Mouse (Mus musculus) embryonic facial prominence, embryonic 14.5 days (tissue): Measurements from ENCODE around the gene Kcnmb1. TPM values are rescaled to one million over a fixed set of nuclear protein-coding genes. Genes with fewer than 3 reads are reported as not detected.

Experiments
- ATAC-seq: fragments of 200-750 bp; cut with Nextera tagmentation; 2 replicates; pipeline ENCODE4 v1.8.0; 2017; ENCODE audit warnings: low read depth, moderate number of reproducible peaks, moderate TSS enrichment
- DNase-seq: peaks from one replicate; pipeline ENCODE4 v3.0.0-alpha.2; 2015; ENCODE audit warnings: low spot score
- H3K27ac ChIP-seq: fragments of 300-500 bp; sonication (generic); replicated peaks from 2 replicates; pipeline ENCODE4 v1.5.1; 2014; ENCODE audit warnings: low read depth, mild to moderate bottlenecking, low read length, moderate library complexity
- H3K27me3 ChIP-seq: fragments of 300-500 bp; sonication (generic); replicated peaks from 2 replicates; pipeline ENCODE4 v1.6.1; 2014; ENCODE audit warnings: low read length; ENCODE audit not compliant: control insufficient read depth, insufficient read depth
- H3K36me3 ChIP-seq: fragments of 300-500 bp; sonication (generic); 2 replicates; pipeline ENCODE4 v1.6.1; 2014; ENCODE audit warnings: low read length, mixed read lengths; ENCODE audit not compliant: control insufficient read depth, insufficient read depth
- H3K4me1 ChIP-seq: fragments of 300-500 bp; sonication (generic); 2 replicates; pipeline ENCODE4 v1.6.1; 2014; ENCODE audit warnings: antibody characterized with exemption, low read length; ENCODE audit not compliant: control insufficient read depth, insufficient read depth
- H3K4me2 ChIP-seq: fragments of 300-500 bp; sonication (generic); 2 replicates; pipeline ENCODE4 v1.6.1; 2014; ENCODE audit warnings: low read depth, mild to moderate bottlenecking, low read length, moderate library complexity, mixed read lengths
- H3K4me3 ChIP-seq: fragments of 300-500 bp; sonication (generic); 2 replicates; pipeline ENCODE4 v1.5.1; 2014; ENCODE audit warnings: low read depth, mild to moderate bottlenecking, low read length
- H3K9ac ChIP-seq: fragments of 300-500 bp; sonication (generic); 2 replicates; pipeline ENCODE4 v1.6.1; 2014; ENCODE audit warnings: low read depth, mild to moderate bottlenecking, low read length, moderate library complexity, mixed read lengths
- H3K9me3 ChIP-seq: fragments of 300-500 bp; sonication (generic); 2 replicates; pipeline ENCODE4 v1.6.1; 2016; ENCODE audit warnings: low read length; ENCODE audit not compliant: control insufficient read depth
- WGBS: fragments of 180-500 bp; shearing (Covaris S2); extraction: QIAGEN DNeasy Blood & Tissue Kit; methylation state at CpG from one replicate; pipeline ENCODE4 v1.1.7; 2014; 5-methylcytosine and 5-hydroxymethylcytosine counted together
- polyA plus RNA-seq: library from polyadenylated mRNA; unstranded; fragments of >200 nt; fragmentation: Nextera tagmentation; extraction: Ambion mirVana; gene quantifications from 2 replicates; pipeline ENCODE4 v1.2.1, GENCODE M21; 2014

Gene Kcnmb1
- polyA plus RNA-seq, 1 experiment from 2014 or later, result 0.22 TPM

DNA sequence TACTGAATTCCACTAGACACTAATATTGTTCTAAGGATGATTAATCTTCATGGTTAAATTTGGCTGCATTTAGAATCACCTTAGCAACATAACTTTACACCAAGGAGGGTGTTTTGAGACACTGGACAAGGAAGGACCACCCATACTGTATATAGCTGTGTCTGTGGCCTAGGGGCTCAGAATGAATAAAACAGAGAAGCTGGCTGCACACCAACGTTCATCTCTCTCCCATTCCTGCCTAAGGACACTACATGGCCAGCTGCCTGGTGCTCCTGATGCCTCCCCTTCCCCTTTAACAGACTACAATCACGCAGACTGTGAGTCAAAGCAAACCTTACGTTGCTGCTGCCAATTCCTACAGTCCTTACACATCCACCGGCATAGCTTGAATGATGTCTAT, 6.8 kb upstream of the Kcnmb1 start:
- no peak for ATAC-seq
- H3K4me2 ChIP-seq, result no peak overlapping the region
- no peak overlapping the region for H3K27ac ChIP-seq
- H3K4me1 ChIP-seq, result no peaks in the 10 kb centered on the region
- no peak for DNase-seq
- H3K4me3 ChIP-seq, result no peak overlapping the region
- H3K36me3 ChIP-seq, result no peaks in the 10 kb centered on the region
- 69% methylated on average over 4 of the region's 4 CpGs for WGBS
- no peaks in the 10 kb centered on the region for H3K9me3 ChIP-seq
- no peak overlapping the region for H3K9ac ChIP-seq
- H3K27me3 ChIP-seq, result no peaks in the 10 kb centered on the region

DNA sequence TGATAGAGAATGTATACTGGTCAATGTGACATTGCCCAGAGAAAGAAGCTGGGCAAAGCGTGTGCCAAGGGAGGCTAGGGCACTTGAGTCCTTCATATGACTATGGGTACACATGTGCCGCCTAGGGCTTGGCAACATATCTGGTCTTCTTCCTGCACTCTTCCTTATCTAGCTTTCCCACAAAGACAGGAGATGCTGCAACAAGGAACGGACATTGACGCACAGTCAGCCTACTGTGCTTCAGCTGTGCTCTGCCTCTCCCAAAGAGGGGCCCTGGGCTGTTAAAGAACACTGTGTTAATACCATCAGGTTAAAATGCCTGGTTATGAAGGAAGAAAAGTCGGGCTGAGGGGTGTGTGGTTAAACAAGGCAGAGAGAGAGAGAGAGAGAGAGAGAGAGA, 6.2 kb upstream of the Kcnmb1 start:
- no peaks in the 10 kb centered on the region for H3K4me1 ChIP-seq
- no peak for ATAC-seq
- no peaks in the 10 kb centered on the region for H3K36me3 ChIP-seq
- H3K27me3 ChIP-seq, result no peaks in the 10 kb centered on the region
- no peak overlapping the region for H3K4me3 ChIP-seq
- no peak overlapping the region for H3K4me2 ChIP-seq
- no peak for DNase-seq
- no peak overlapping the region for H3K9ac ChIP-seq
- 81% methylated on average over 5 of the region's 5 CpGs for WGBS
- H3K27ac ChIP-seq, result no peak overlapping the region
- no peaks in the 10 kb centered on the region for H3K9me3 ChIP-seq

DNA sequence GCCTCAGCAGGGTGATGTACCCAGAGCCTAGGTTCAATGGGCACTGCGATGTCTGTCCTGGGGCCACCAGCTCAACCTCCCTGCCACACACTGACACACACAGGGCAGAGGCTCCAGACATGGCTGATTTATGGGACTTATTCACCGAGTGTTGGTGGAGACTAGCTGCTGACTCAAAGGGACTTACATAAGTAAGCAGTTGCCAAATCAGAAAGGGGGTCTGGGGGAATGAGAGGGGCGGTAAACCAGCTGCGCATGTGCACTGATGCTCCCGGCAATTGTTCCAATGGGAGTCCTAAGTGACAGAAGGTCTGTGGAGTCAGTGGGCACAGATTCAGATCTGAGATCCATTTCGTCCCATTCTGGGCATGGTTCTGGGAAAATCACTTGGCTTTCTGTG, 5.2 kb upstream of the Kcnmb1 start:
- DNase-seq, result no peak
- no peaks in the 10 kb centered on the region for H3K9me3 ChIP-seq
- no peaks in the 10 kb centered on the region for H3K27me3 ChIP-seq
- no peaks in the 10 kb centered on the region for H3K36me3 ChIP-seq
- H3K27ac ChIP-seq, result no peak overlapping the region
- WGBS, result 88% methylated on average over 6 of the region's 6 CpGs
- ATAC-seq, result no peak
- H3K4me1 ChIP-seq, result no peaks in the 10 kb centered on the region
- no peak overlapping the region for H3K4me2 ChIP-seq
- no peak overlapping the region for H3K4me3 ChIP-seq
- no peak overlapping the region for H3K9ac ChIP-seq

DNA sequence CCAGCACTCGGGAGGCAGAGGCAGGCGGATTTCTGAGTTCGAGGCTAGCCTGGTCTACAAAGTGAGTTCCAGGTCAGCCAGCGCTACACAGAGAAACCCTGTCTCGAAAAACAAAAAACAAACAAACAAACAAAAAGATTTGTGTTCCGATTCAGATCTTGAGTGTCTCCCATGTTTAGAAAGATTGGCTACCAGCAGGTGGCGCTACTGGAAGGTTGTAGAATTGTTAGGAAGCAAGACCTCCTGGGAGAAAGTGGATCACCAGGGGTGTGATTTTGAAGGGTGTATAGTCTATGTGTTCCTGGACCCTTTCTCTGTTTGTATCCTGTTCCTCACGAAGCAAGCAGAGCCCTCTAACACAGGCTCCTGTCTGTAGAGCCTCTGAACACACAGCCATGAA, 4.1 kb upstream of the Kcnmb1 start:
- H3K27ac ChIP-seq, result no peak overlapping the region
- H3K4me2 ChIP-seq, result no peak overlapping the region
- 85% methylated on average over 8 of the region's 8 CpGs for WGBS
- H3K4me1 ChIP-seq, result no peaks in the 10 kb centered on the region
- DNase-seq, result no peak
- no peaks in the 10 kb centered on the region for H3K27me3 ChIP-seq
- H3K36me3 ChIP-seq, result no peaks in the 10 kb centered on the region
- H3K9ac ChIP-seq, result no peak overlapping the region
- no peak for ATAC-seq
- no peak overlapping the region for H3K4me3 ChIP-seq
- H3K9me3 ChIP-seq, result no peaks in the 10 kb centered on the region

DNA sequence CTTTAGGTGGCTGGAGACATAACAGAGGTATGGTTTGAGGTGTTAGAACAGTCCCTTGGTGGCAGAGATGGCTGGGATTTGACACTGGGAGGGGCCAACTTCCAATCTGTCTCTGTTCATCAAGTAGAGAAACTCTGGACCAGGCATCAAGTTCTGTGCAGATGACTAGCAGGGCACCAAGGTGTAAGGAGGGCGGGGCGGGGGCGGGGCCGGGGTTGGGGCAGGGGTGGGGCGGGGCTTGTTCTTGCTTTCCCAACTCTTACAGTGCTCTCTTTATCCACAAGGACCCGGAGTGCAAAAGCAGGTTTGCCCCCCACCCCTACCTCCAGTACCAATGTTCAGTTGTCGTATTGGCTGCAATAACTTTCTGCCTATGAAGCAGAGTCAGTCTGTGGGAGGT, 635 bp upstream of the Kcnmb1 start:
- H3K9me3 ChIP-seq, result no peaks in the 10 kb centered on the region
- H3K9ac ChIP-seq, result no peak overlapping the region
- ATAC-seq (no peak), DNase-seq (no peak)
- no peaks in the 10 kb centered on the region for H3K27me3 ChIP-seq
- H3K4me1 ChIP-seq, result no peaks in the 10 kb centered on the region
- 39% methylated on average over 7 of the region's 7 CpGs for WGBS
- H3K36me3 ChIP-seq, result no peaks in the 10 kb centered on the region
- no peak overlapping the region for H3K4me3 ChIP-seq
- H3K27ac ChIP-seq, result no peak overlapping the region
- H3K4me2 ChIP-seq, result no peak overlapping the region

DNA sequence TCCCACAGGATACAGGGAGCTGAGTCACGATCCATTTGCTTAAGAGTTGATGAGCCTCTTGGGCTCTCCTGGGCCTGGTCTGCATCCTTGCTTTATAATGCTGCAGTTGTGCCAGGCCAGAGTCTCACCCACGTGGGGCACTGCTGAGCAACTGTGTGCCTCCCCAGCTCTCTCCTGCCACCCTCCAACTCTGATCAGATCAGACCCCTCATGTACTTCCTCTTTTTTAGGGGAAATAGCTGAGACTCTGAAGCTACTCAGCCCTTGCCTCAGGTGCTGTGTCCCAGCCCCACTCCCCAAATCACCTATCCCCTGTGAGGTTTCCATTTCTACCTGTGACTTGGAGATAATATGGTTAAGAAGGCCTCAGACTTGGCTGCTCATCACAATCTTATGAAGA, 2.6 kb downstream of the Kcnmb1 start:
- ATAC-seq, result no peak
- H3K9me3 ChIP-seq, result no peaks in the 10 kb centered on the region
- no peak for DNase-seq
- no peak overlapping the region for H3K4me2 ChIP-seq
- 55% methylated on average over 2 of the region's 2 CpGs for WGBS
- no peak overlapping the region for H3K4me3 ChIP-seq
- no peak overlapping the region for H3K27ac ChIP-seq
- no peak overlapping the region for H3K9ac ChIP-seq
- H3K36me3 ChIP-seq, result no peaks in the 10 kb centered on the region
- no peaks in the 10 kb centered on the region for H3K4me1 ChIP-seq
- H3K27me3 ChIP-seq, result no peaks in the 10 kb centered on the region

DNA sequence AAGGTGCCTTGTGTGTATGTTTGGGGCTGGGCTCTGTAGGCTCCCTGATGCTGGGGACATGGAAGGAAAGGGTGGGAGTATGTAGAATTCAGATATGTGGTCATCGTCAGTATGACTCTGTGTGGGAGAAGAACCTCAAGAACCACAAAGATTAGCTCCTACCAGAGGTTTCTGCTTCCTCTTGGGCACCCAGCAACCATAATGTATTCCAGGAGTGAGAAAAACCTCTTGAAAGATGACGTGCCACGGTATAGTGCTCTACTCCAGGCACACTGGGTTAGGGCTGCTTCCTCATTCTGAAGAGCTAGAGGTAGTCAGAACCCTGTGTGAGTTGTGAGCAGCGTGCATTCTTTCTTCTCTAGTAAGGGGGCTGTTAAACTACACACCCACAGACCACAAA, 4.9 kb downstream of the Kcnmb1 start:
- no peak overlapping the region for H3K4me3 ChIP-seq
- no peaks in the 10 kb centered on the region for H3K4me1 ChIP-seq
- H3K27ac ChIP-seq, result no peak overlapping the region
- 72% methylated on average over 4 of the region's 4 CpGs for WGBS
- no peaks in the 10 kb centered on the region for H3K9me3 ChIP-seq
- no peaks in the 10 kb centered on the region for H3K27me3 ChIP-seq
- no peak for ATAC-seq
- no peaks in the 10 kb centered on the region for H3K36me3 ChIP-seq
- no peak for DNase-seq
- H3K9ac ChIP-seq, result no peak overlapping the region
- no peak overlapping the region for H3K4me2 ChIP-seq

DNA sequence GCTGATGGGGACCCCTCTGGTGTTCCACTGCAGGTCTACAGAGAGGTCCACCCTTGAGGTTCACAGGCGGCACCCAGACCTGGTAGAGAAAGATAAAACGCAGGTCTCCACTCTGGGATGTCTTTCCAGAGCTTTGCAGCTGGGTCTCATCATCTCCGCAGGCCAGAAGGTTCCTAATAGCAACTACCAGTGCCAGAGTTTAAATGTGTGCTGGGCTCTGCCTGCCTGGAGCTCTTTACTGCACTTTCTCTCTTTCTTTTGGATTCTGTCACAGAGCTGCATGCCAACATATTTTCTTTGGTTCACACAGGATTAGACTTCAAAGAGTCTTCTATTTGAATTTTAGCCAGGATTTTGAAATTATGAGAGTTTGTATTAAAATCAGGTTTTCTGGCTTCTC, 6.4 kb downstream of the Kcnmb1 start:
- DNase-seq, result peak; percentile 60
- ATAC-seq, result no peak
- Histone ChIP-seq H3K4me3 (no peak overlapping the region), H3K36me3 (no peaks in the 10 kb centered on the region), H3K9ac (no peak overlapping the region), H3K9me3 (no peaks in the 10 kb centered on the region), H3K27me3 (no peaks in the 10 kb centered on the region), H3K4me2 (no peak overlapping the region), H3K4me1 (no peaks in the 10 kb centered on the region), H3K27ac (no peak overlapping the region)
- WGBS, result 60% methylated on average over 3 of the region's 3 CpGs

DNA sequence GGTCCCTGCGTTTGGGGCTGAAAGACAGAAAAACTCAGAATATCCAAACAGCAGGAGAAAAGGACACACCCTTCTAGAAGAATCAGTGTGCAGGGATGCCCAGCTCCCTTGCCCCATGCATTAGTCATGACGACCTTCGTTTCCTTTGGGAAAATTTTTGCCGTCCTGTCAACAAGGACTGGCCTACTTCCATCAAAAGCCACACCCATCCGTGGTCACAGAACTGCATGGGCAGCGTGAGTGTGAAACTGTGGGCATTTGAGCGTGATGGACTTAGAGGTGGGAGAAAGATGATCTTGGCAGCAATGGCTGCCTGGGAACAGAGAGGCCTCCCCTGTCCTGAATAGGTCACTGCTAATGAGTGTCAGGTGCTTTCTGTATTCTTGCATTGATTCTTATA, 9.3 kb downstream of the Kcnmb1 start:
- H3K4me1 ChIP-seq, result no peaks in the 10 kb centered on the region
- H3K27ac ChIP-seq, result no peak overlapping the region
- ATAC-seq, result no peak
- WGBS, result 63% methylated on average over 7 of the region's 7 CpGs
- no peaks in the 10 kb centered on the region for H3K36me3 ChIP-seq
- no peak overlapping the region for H3K9ac ChIP-seq
- no peaks in the 10 kb centered on the region for H3K9me3 ChIP-seq
- no peak overlapping the region for H3K4me2 ChIP-seq
- no peaks in the 10 kb centered on the region for H3K27me3 ChIP-seq
- no peak overlapping the region for H3K4me3 ChIP-seq
- no peak for DNase-seq
